Mouse (Mus musculus) bone marrow, adult 2 months (tissue): ENCODE results near the gene Usp54. TPM values are rescaled to one million over a fixed set of nuclear protein-coding genes. Genes with fewer than 3 reads are reported as not detected.

Source experiments
- H3K27ac ChIP-seq: fragments of 200-500 bp; 2 replicates; pipeline ENCODE4 v1.5.1; 2012; ENCODE audit warnings: low read depth, mild to moderate bottlenecking, control low read depth, inconsistent platforms, low read length; ENCODE audit not compliant: control insufficient read depth, poor library complexity, insufficient read depth
- H3K4me1 ChIP-seq: fragments of 200-500 bp; 2 replicates; pipeline ENCODE4 v1.6.1; 2011; ENCODE audit warnings: low read length; ENCODE audit not compliant: control insufficient read depth, insufficient read depth
- H3K4me3 ChIP-seq: fragments of 200-500 bp; replicated peaks from 2 replicates; pipeline ENCODE3; 2011; ENCODE audit warnings: mild to moderate bottlenecking, low read depth, low read length, control low read depth; ENCODE audit not compliant: control insufficient read depth
- CTCF ChIP-seq: fragments of 200-500 bp; IDR thresholded peaks from 2 replicates; pipeline ENCODE4 v1.5.1; 2011; ENCODE audit warnings: low read length, control low read depth; ENCODE audit not compliant: control insufficient read depth, insufficient read depth
- POLR2A ChIP-seq: fragments of 200-500 bp; IDR thresholded peaks from 2 replicates; pipeline ENCODE4 v1.6.1; 2011; ENCODE audit warnings: low read depth, mild to moderate bottlenecking, control low read depth, low read length, borderline replicate concordance; ENCODE audit not compliant: control insufficient read depth
- WGBS: fragments of 180-500 bp; shearing (Covaris S2); methylation state at CpG from one replicate; pipeline ENCODE4 v1.1.7; 2018; 5-methylcytosine and 5-hydroxymethylcytosine counted together
- polyA plus RNA-seq: library from polyadenylated mRNA; stranded (reverse); fragments of >200 nt; gene quantifications from 2 replicates; pipeline ENCODE4 v1.2.4, GENCODE M21; 2011; ENCODE audit warnings: low replicate concordance; ENCODE audit not compliant: missing spikeins, insufficient read depth, insufficient read length

The Usp54 gene
- polyA plus RNA-seq, 1 experiment, result 6.4 TPM

- no peak for TF ChIP-seq CTCF
- no peak for TF ChIP-seq POLR2A
- Histone ChIP-seq H3K27ac (no peak overlapping the region), H3K4me1 (no peaks in the 10 kb centered on the region; the same call in 1 of the 2 replicates), H3K4me3 (no peak overlapping the region)
- 98% methylated on average over 2 of the region's 2 CpGs for WGBS
Measured at GRCm38 (mm10) chr14:20615075-20615474, 25.8 kb downstream of the Usp54 start.

GRCm38 (mm10) chr14:20612820-20613219 is 28.0 kb downstream of the Usp54 start:
- WGBS, result 89% methylated on average over 1 of the region's 1 CpGs
- TF ChIP-seq CTCF (no peak), POLR2A (no peak)
- H3K27ac ChIP-seq, result no peak overlapping the region
- no peaks in the 10 kb centered on the region; the same call in 1 of the 2 replicates for H3K4me1 ChIP-seq
- H3K4me3 ChIP-seq, result no peak overlapping the region

DNA sequence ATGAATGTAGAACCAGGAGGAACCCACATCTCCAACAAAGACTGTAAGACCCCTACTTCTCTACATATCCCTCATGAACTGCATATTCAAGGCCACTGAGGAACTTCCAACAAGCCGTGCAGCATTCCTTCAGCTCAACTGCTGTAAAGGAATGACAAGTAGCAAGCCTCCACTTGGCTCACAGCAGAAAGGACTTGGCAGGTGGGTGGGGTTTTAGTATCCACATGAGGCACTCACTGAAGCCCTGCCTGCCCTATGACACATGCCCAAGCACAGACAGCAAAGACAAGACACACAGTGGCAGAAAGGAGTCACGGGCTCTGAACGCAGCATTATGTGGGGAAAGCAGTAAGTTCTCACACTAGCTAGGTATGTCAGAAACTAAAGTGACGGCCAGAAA is 30.7 kb downstream of the Usp54 start:
- Histone ChIP-seq H3K4me1 (peaks cover 2% of the 10 kb centered on the region; the same call in 1 of the 2 replicates), H3K4me3 (no peak overlapping the region), H3K27ac (no peak overlapping the region)
- 89% methylated on average over 4 of the region's 4 CpGs for WGBS
- no peak for TF ChIP-seq CTCF
- no peak for TF ChIP-seq POLR2A

DNA sequence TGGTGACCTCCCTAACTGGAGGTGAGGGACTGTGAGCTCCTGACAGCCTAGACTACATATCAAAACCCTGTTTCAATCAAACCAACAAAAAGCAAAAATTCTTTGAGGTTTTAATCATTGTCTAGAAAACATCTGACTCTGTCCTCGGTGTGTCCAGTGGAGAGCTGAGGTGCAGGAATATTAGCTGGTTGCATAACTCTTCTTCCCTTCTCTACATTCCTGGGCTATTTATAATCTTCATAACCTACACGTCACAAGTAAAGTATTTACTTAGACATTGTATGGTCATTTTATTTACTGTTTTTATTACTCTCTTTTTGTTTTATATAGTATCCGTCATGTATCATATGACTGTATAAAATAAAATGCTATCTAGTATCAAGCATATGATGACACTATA is 31.3 kb downstream of the Usp54 start:
- Histone ChIP-seq H3K4me3 (no peak overlapping the region), H3K27ac (no peak overlapping the region), H3K4me1 (peaks cover 2% of the 10 kb centered on the region; the same call in 1 of the 2 replicates)
- TF ChIP-seq POLR2A (no peak), CTCF (no peak)
- 59% methylated on average over 3 of the region's 3 CpGs for WGBS

DNA sequence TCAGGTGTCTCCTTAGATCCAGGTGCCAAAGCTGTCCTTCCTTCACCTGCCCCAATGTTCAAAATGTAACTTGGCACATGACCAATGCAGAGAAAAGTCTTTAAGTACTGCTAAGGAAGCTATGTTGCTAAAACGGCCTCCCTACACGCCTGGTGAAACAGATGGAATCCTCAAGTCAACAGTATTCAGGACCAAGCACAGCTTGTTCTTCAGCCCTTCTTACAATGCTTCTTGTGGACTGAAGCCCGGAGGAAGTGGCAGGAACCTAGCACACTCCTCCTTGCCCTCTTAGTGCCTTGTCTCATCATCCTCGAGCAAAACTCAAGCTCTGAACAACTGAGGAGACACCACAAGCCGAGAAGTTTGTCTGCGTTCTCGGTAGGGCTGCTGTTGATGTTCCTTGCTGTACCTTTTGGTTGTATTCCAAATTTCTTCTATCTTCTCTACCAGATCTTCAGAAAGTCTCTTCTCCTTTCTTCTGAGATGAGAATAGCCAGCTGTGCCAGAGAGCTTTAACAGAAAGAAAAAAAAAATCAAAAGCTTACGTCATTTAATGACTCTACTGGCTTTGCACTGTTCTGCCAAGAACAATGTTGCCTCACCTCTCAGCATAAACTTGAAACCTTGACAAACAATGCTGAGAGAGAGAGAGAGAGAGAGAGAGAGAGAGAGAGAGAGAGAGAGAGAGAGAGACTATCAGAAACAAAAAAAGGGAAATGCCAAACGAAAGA is 33.3 kb downstream of the Usp54 start:
- no peak for TF ChIP-seq CTCF
- TF ChIP-seq POLR2A, result no peak
- WGBS, result 39% methylated on average over 9 of the region's 9 CpGs
- no peak overlapping the region for H3K27ac ChIP-seq
- H3K4me1 ChIP-seq, result peaks cover 2% of the 10 kb centered on the region; the same call in 1 of the 2 replicates
- no peak overlapping the region for H3K4me3 ChIP-seq

DNA sequence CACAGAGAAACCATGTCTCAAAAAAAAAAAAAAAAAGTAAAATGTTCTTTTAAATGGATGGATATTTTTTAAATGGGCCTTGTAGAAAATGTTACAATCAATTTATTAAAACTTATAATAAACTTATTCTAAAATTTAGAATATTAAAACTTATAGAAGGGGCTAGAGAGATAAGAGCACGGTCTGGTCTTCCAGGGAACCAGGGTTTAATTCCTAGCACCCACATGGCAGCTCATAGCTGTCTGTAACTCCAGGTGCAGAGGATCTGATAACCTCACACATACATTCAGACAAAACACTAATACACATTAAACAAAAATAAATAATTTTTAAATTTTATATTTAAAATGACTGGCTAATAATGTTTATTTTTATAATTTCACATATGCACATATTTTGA is 39.6 kb downstream of the Usp54 start:
- peaks cover 2% of the 10 kb centered on the region; the same call in 1 of the 2 replicates for H3K4me1 ChIP-seq
- H3K27ac ChIP-seq, result no peak overlapping the region
- 72% methylated on average over 1 of the region's 1 CpGs for WGBS
- no peak overlapping the region for H3K4me3 ChIP-seq
- TF ChIP-seq CTCF, result no peak
- TF ChIP-seq POLR2A, result no peak

DNA sequence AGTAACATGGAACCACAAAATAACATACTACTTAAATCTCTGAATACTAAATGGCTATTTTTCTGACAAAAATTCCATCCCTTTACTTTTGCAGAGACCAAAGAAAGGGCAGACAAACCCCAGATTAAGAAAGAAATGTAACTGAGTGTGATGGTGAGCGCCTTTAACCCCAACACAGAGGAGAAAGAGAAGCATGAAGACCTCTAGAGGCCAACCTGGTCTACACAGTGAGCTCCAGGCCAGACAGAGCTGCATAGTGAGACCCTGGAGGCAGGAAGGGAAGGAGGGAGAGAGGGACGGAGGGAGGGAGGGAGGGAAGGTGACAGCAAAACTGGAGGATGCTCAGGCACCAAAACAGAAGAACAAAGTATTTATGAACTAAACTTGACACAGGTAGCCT is 40.7 kb downstream of the Usp54 start:
- 87% methylated on average over 2 of the region's 2 CpGs for WGBS
- Histone ChIP-seq H3K4me1 (peaks cover 2% of the 10 kb centered on the region; the same call in 1 of the 2 replicates), H3K4me3 (no peak overlapping the region), H3K27ac (no peak overlapping the region; the same call in 1 of the 2 replicates)
- TF ChIP-seq CTCF (no peak), POLR2A (no peak)

- WGBS, result 52% methylated on average over 2 of the region's 2 CpGs
- Histone ChIP-seq H3K4me1 (peaks cover 2% of the 10 kb centered on the region; the same call in 1 of the 2 replicates), H3K4me3 (no peak overlapping the region), H3K27ac (no peak overlapping the region)
- TF ChIP-seq POLR2A, result no peak
- no peak for TF ChIP-seq CTCF
Measured at GRCm38 (mm10) chr14:20599542-20599941, 41.3 kb downstream of the Usp54 start.
